Mouse (Mus musculus) left cerebral cortex, postnatal 4 days (tissue): ENCODE measurements around the gene Gmfg. TPM values are rescaled to one million over a fixed set of nuclear protein-coding genes. Genes with fewer than 3 reads are reported as not detected.

Experiments used
- DNase-seq: peaks from one replicate; pipeline ENCODE4 v3.0.0-alpha.2; 2022
- intact Hi-C: fragments of 180-260 bp; cut with DNase I; formaldehyde crosslinking; loops from one replicate; pipeline ENCODE4 v1.15.1; 2025
- total RNA-seq, 2 experiments: library from RNA; stranded (reverse); gene quantifications; 2 replicates each; pipeline ENCODE4 v1.2.3; 2021

Gmfg gene
- total RNA-seq: 1 to 10 TPM; 2.5 to 3.3 TPM

GRCm38 (mm10) chr7:28436932-28437570, at the start of gene Gmfg:
Gene Gmfg, plus strand, starts transcription at chr7:28437447.
- DNase-seq: peak; percentile 86
- intact Hi-C loops: no loop called here

GRCm38 (mm10) chr7:28390331-28390730, 46.9 kb upstream of the Gmfg start:
- intact Hi-C loops: no loop called here
- DNase-seq: no peak

- intact Hi-C loops: no loop called here
- DNase-seq: peak; percentile 97
Observed at GRCm38 (mm10) chr7:28392429-28393271, 44.6 kb upstream of the Gmfg start, which contains the start of the genes Med29 and Paf1. Gene Med29, minus strand, starts transcription at chr7:28392708. Gene Paf1, plus strand, starts transcription at chr7:28392951.

GRCm38 (mm10) chr7:28393272-28393951, 43.8 kb upstream of the Gmfg start:
- DNase-seq: no peak
- intact Hi-C loops: no loop called here

- no peak for DNase-seq
- intact Hi-C loops: no loop called here
Observed at GRCm38 (mm10) chr7:28395425-28395824, 41.8 kb upstream of the Gmfg start.

GRCm38 (mm10) chr7:28398000-28398399, 39.2 kb upstream of the Gmfg start:
- no peak for DNase-seq
- intact Hi-C loops: no loop called here

- DNase-seq: no peak
- intact Hi-C loops: no loop called here
Observed at GRCm38 (mm10) chr7:28398696-28399340, 38.4 kb upstream of the Gmfg start.

- intact Hi-C loops: no loop called here
- DNase-seq: no peak
Observed at GRCm38 (mm10) chr7:28401030-28401429, 36.2 kb upstream of the Gmfg start.

GRCm38 (mm10) chr7:28401942-28402341, 35.3 kb upstream of the Gmfg start:
- intact Hi-C loops: no loop called here
- DNase-seq: no peak

- DNase-seq: no peak
- intact Hi-C loops: no loop called here
Observed at GRCm38 (mm10) chr7:28410841-28411475, 26.3 kb upstream of the Gmfg start.

- intact Hi-C loops: no loop called here
- DNase-seq: no peak
Observed at GRCm38 (mm10) chr7:28412826-28413225, 24.4 kb upstream of the Gmfg start.

GRCm38 (mm10) chr7:28417368-28417767, 19.9 kb upstream of the Gmfg start:
- no peak for DNase-seq
- intact Hi-C loops: no loop called here

- no peak for DNase-seq
- intact Hi-C loops: no loop called here
Observed at GRCm38 (mm10) chr7:28418096-28418670, 19.1 kb upstream of the Gmfg start.

GRCm38 (mm10) chr7:28419416-28419815, 17.8 kb upstream of the Gmfg start:
- intact Hi-C loops: no loop called here
- no peak for DNase-seq

- no peak for DNase-seq
- intact Hi-C loops: no loop called here
Observed at GRCm38 (mm10) chr7:28423018-28423417, 14.2 kb upstream of the Gmfg start.

- intact Hi-C loops: no loop called here
- DNase-seq: no peak
Observed at GRCm38 (mm10) chr7:28427738-28428137, 9.5 kb upstream of the Gmfg start.

GRCm38 (mm10) chr7:28430512-28430911, 6.7 kb upstream of the Gmfg start:
- intact Hi-C loops: no loop called here
- no peak for DNase-seq

- no peak for DNase-seq
- intact Hi-C loops: no loop called here
Observed at GRCm38 (mm10) chr7:28432252-28432651, 5.0 kb upstream of the Gmfg start.

- intact Hi-C loops: no loop called here
- peak; percentile 42 for DNase-seq
Observed at GRCm38 (mm10) chr7:28435660-28436259, 1.5 kb upstream of the Gmfg start.
